Mouse (Mus musculus) heart, embryonic 14.5 days (tissue): ENCODE measurements around the gene Hpse. TPM values are rescaled to one million over a fixed set of nuclear protein-coding genes. Genes with fewer than 3 reads are reported as not detected.

Experiments
- ATAC-seq: fragments of 200-750 bp; cut with Nextera tagmentation; 2 replicates; pipeline ENCODE4 v1.8.0; 2017; ENCODE audit warnings: low read depth, moderate TSS enrichment; ENCODE audit not compliant: insufficient number of reproducible peaks, insufficient read depth, low FRiP score
- H3K27ac ChIP-seq, 2 experiments: fragments of 200-500 bp in 1 of 2; fragments of 300-500 bp in 1 of 2; sonication (generic) in 1 of 2; replicated peaks in 1 of 2; 2 replicates each; pipeline ENCODE4 v1.5.1; 2012 to 2014; ENCODE audit warnings: low read depth in 2 of 2, low read length in 2 of 2, control low read depth in 1 of 2, mild to moderate bottlenecking in 1 of 2, mixed read lengths in 1 of 2; ENCODE audit not compliant: control insufficient read depth in 1 of 2, insufficient read depth in 1 of 2
- H3K27me3 ChIP-seq: fragments of 300-500 bp; sonication (generic); 2 replicates; pipeline ENCODE4 v1.6.1; 2014; ENCODE audit warnings: mild to moderate bottlenecking, low read length, control low read depth; ENCODE audit not compliant: control insufficient read depth, insufficient read depth
- H3K36me3 ChIP-seq: fragments of 300-500 bp; sonication (generic); 2 replicates; pipeline ENCODE4 v1.6.1; 2014; ENCODE audit warnings: mild to moderate bottlenecking, control low read depth, low read length, mixed read lengths; ENCODE audit not compliant: control insufficient read depth, insufficient read depth
- H3K4me1 ChIP-seq, 2 experiments: fragments of 200-500 bp in 1 of 2; fragments of 300-500 bp in 1 of 2; sonication (generic) in 1 of 2; 2 replicates each; pipeline ENCODE4 v1.6.1; 2012 to 2014; ENCODE audit warnings: low read length in 2 of 2, control low read depth in 1 of 2, mixed read lengths in 1 of 2; ENCODE audit not compliant: control insufficient read depth in 2 of 2, insufficient read depth in 2 of 2
- H3K4me2 ChIP-seq: fragments of 300-500 bp; sonication (generic); 2 replicates; pipeline ENCODE4 v1.6.1; 2014; ENCODE audit warnings: mild to moderate bottlenecking, low read length
- H3K4me3 ChIP-seq, 2 experiments: fragments of 200-500 bp in 1 of 2; fragments of 300-500 bp in 1 of 2; sonication (generic) in 1 of 2; 2 replicates each; pipeline ENCODE4 v1.5.1; 2012 to 2014; ENCODE audit warnings: low read length in 2 of 2, mild to moderate bottlenecking in 2 of 2, control low read depth in 1 of 2, low read depth in 1 of 2, moderate library complexity in 1 of 2; ENCODE audit not compliant: control insufficient read depth in 1 of 2, insufficient read depth in 1 of 2
- H3K9ac ChIP-seq: fragments of 300-500 bp; sonication (generic); 2 replicates; pipeline ENCODE4 v1.6.1; 2014; ENCODE audit warnings: mild to moderate bottlenecking, low read length
- H3K9me3 ChIP-seq: fragments of 300-500 bp; sonication (generic); 2 replicates; pipeline ENCODE4 v1.6.1; 2016; ENCODE audit warnings: low read length, control low read depth; ENCODE audit not compliant: control insufficient read depth
- WGBS: fragments of 180-500 bp; shearing (Covaris S2); extraction: QIAGEN DNeasy Blood & Tissue Kit; methylation state at CpG from one replicate; pipeline ENCODE4 v1.1.7; 2014; 5-methylcytosine and 5-hydroxymethylcytosine counted together
- polyA plus RNA-seq: library from polyadenylated mRNA; unstranded; fragments of >200 nt; fragmentation: Nextera tagmentation; extraction: Ambion mirVana; gene quantifications from 2 replicates; pipeline ENCODE4 v1.2.1, GENCODE M21; 2014

Gene Hpse
- polyA plus RNA-seq, 1 experiment from 2014 or later: 1.1 TPM

GRCm38 (mm10) chr5:100710012-100710411 lies 9.5 kb downstream of the Hpse start:
- no peak for ATAC-seq
- Histone ChIP-seq H3K4me1 (peaks cover 8% of the 10 kb centered on the region in 2 experiments; a peak in 3 of 4 replicates), H3K4me3 (no peak overlapping the region), H3K9me3 (no peaks in the 10 kb centered on the region), H3K27me3 (no peaks in the 10 kb centered on the region), H3K4me2 (no peak overlapping the region), H3K9ac (no peak overlapping the region), H3K27ac (no peak overlapping the region), H3K36me3 (no peaks in the 10 kb centered on the region)
- 42% methylated on average over 2 of the region's 2 CpGs for WGBS

- Histone ChIP-seq H3K9ac (no peak overlapping the region), H3K4me1 (peaks cover 8% of the 10 kb centered on the region in 2 experiments; a peak in 3 of 4 replicates), H3K4me2 (no peak overlapping the region), H3K36me3 (no peaks in the 10 kb centered on the region), H3K4me3 (no peak overlapping the region), H3K27ac (no peak overlapping the region), H3K9me3 (no peaks in the 10 kb centered on the region), H3K27me3 (no peaks in the 10 kb centered on the region)
- 85% methylated on average over 6 of the region's 6 CpGs for WGBS
- no peak for ATAC-seq
These were observed 10.5 kb downstream of the Hpse start for GRCm38 (mm10) chr5:100709035-100709434.

- WGBS: 66% methylated on average over 8 of the region's 8 CpGs
- Histone ChIP-seq H3K9ac (no peak overlapping the region), H3K36me3 (no peaks in the 10 kb centered on the region), H3K9me3 (no peaks in the 10 kb centered on the region), H3K4me3 (no peak overlapping the region), H3K27ac (no peak overlapping the region), H3K4me2 (no peak overlapping the region), H3K4me1 (peaks cover 8% of the 10 kb centered on the region in 2 experiments; a peak in 3 of 4 replicates), H3K27me3 (no peaks in the 10 kb centered on the region)
- no peak for ATAC-seq
These were observed 12.8 kb downstream of the Hpse start for GRCm38 (mm10) chr5:100706675-100707074.

- Histone ChIP-seq H3K4me3 (no peak overlapping the region), H3K27ac (no peak overlapping the region), H3K27me3 (no peaks in the 10 kb centered on the region), H3K9ac (no peak overlapping the region), H3K9me3 (no peaks in the 10 kb centered on the region), H3K4me1 (no peaks in the 10 kb centered on the region), H3K36me3 (no peaks in the 10 kb centered on the region), H3K4me2 (no peak overlapping the region)
- ATAC-seq: no peak
- 86% methylated on average over 2 of the region's 2 CpGs for WGBS
These were observed 15.2 kb downstream of the Hpse start for GRCm38 (mm10) chr5:100704272-100704671.

GRCm38 (mm10) chr5:100702325-100702724 lies 17.2 kb downstream of the Hpse start:
- Histone ChIP-seq H3K4me3 (no peak overlapping the region), H3K27ac (no peak overlapping the region), H3K4me1 (no peaks in the 10 kb centered on the region), H3K9ac (no peak overlapping the region), H3K36me3 (no peaks in the 10 kb centered on the region), H3K4me2 (no peak overlapping the region), H3K27me3 (no peaks in the 10 kb centered on the region), H3K9me3 (no peaks in the 10 kb centered on the region)
- no peak for ATAC-seq
- WGBS: 84% methylated on average over 3 of the region's 3 CpGs

GRCm38 (mm10) chr5:100700861-100701620 lies 18.5 kb downstream of the Hpse start:
- Histone ChIP-seq H3K9ac (no peak overlapping the region), H3K4me3 (no peak overlapping the region), H3K36me3 (no peaks in the 10 kb centered on the region), H3K4me2 (no peak overlapping the region), H3K27ac (no peak overlapping the region), H3K4me1 (no peaks in the 10 kb centered on the region), H3K9me3 (no peaks in the 10 kb centered on the region), H3K27me3 (no peaks in the 10 kb centered on the region)
- no peak for ATAC-seq
- 79% methylated on average over 13 of the region's 13 CpGs for WGBS

GRCm38 (mm10) chr5:100697886-100698285 lies 21.6 kb downstream of the Hpse start:
- ATAC-seq: no peak
- WGBS: 14% methylated on average over 2 of the region's 2 CpGs
- H3K27me3 ChIP-seq: no peaks in the 10 kb centered on the region

GRCm38 (mm10) chr5:100697398-100697797 lies 22.1 kb downstream of the Hpse start:
- ATAC-seq: no peak

More at GRCm38 (mm10) chr5:100697886-100698285, 21.6 kb downstream of the Hpse start:
- Histone ChIP-seq H3K27ac (no peak overlapping the region), H3K4me1 (no peaks in the 10 kb centered on the region), H3K9ac (no peak overlapping the region), H3K4me3 (no peak overlapping the region), H3K9me3 (no peaks in the 10 kb centered on the region), H3K4me2 (no peak overlapping the region), H3K36me3 (no peaks in the 10 kb centered on the region)

More at GRCm38 (mm10) chr5:100697398-100697797, 22.1 kb downstream of the Hpse start:
- no peak overlapping the region for H3K27ac ChIP-seq
- no peaks in the 10 kb centered on the region for H3K27me3 ChIP-seq
- 71% methylated on average over 2 of the region's 2 CpGs for WGBS
- no peak overlapping the region for H3K9ac ChIP-seq
- H3K4me2 ChIP-seq: no peak overlapping the region
- no peaks in the 10 kb centered on the region for H3K9me3 ChIP-seq
- H3K4me1 ChIP-seq: no peaks in the 10 kb centered on the region
- H3K4me3 ChIP-seq: no peak overlapping the region
- H3K36me3 ChIP-seq: no peaks in the 10 kb centered on the region
